Mouse (Mus musculus): ENCODE data around the gene Cnksr2.

DNA sequence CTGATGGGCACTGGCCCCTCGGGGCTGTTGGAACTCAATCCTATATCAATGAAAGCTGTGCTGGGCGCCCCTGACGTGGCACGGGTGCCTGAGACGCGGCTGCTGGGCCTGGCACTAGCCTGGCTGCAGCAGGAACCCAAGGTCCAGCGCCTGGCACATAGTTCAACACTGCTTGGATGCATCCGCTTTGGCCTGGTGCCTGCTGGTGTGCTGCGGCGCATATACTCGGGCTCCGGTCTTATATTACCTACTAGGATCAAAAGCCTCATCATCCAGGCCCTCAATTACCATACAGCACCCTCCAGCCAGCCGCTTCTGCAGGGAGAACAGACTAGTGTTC lies 224.2 kb downstream of the Cnksr2 start:
- TF ChIP-seq CTCF (IDR thresholded peaks at IDR 0.05; ENCODE audit: extremely low read depth, insufficient read depth, insufficient read length, insufficient replicate concordance): no peak
- no peak for TF ChIP-seq POLR2A (IDR thresholded peaks at IDR 0.05; ENCODE audit: low read depth, low read length)
